Mouse (Mus musculus) right cerebral cortex, postnatal 10 days (tissue): Measurements from ENCODE around the gene Tmem97.

Source experiments
- DNase-seq, 2 experiments: peaks; one replicate each; pipeline ENCODE4 v3.0.0; 2021; ENCODE audit warnings: low spot score in 2 of 2

Gene Tmem97

DNA sequence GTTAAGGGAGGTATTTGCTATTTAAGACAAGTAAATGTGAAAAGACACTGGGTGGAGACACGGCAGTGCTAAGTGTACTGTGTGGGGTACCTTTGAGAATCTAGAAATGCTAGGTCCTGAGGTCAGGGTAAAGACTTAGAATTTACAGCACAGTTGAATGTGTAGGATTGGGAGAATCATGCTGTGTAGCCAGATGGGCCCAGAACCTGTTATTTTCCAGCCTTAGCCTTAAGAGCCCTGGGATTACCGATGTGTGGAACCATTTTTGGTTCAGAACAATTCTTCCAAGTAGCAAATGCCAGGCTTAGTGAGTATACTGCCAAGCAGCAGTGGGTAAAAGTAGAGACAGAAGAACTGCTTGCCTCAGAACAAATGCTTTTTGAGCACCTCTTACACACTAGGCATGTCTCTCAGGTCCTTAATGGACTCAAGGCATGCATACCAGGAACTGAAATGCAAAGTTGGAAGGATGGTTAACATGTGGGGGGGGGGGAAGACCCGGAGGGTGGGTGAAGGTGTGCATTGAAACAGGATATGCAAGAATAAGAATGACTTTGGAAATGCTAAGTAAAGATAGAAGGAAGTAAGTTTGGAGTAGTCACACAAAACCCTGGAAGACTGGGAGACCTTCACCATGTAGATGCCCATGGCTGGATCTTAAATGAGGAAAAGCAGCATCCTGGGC lies 37.3 kb downstream of the Tmem97 start:
- no peak for DNase-seq

DNA sequence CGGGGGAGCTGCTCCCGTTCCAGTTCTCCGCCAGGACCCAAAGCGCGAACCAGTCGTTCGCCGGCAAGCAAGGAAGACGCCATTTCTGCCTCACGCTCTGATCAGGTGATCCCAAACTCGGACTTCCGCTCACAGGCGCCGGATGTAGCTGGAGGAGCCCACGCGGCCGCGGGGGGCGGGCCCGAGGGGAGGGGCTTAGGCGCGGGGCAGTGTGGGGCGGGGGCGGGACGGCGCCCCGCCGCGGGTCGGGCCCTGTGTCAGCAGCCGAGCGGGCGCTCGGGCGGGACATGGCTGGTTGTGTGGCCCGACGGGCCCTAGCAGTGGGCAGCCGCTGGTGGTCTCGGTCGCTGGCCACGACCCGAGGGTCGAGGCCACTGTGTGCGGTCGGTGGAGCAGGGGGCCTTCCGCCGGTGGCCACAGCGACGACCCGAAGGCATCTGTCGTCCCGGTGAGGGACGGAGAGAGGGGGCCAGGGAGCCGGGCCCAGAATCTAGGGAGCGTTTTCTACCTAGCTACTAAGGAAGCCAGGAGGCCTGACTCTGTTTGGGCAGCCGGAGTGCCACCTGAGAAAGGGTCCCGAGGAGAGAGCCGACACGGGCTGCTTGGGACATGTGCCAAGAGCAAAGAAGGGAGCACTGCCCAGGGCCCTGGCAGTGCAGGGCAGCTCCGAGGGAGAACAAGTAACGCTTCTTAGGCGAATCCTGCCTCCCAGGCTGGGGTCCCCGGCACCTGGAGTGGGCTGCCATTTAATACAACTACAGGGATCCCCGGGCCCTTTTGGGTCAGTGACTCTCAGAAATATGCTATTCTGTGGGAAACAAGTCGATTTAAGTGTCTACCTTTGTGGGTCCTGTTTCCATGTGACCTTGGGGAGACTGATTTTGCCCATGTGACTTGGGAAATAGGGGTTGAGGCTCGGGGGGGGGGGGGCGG lies 38.3 kb downstream of the Tmem97 start, which contains the start of the genes Tmem199 and Poldip2:
Gene Tmem199 (minus strand): TSS at position 148 of the 933 bp plus-strand sequence.
Gene Poldip2 (plus strand): TSS at position 169 of the 933 bp plus-strand sequence.
- peak; percentile 94 to 95 for DNase-seq

DNA sequence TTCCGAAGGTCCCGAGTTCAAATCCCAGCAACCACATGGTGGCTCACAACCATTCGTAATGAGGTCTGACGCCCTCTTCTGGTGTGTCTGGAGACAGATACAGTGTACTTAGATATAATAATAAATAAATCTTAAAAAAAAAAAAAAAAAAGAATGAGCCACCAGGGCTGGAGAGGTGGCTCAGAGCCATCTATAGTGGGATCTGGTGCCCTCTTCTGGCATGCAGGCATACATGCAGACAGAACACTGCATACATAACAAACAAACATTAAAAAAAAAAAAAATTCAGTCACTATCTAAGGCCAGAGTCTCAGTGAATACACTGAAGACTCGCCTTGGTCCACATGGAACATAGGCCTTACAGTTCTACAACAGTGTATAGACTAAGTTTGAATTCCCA lies 41.4 kb downstream of the Tmem97 start:
- no peak for DNase-seq

DNA sequence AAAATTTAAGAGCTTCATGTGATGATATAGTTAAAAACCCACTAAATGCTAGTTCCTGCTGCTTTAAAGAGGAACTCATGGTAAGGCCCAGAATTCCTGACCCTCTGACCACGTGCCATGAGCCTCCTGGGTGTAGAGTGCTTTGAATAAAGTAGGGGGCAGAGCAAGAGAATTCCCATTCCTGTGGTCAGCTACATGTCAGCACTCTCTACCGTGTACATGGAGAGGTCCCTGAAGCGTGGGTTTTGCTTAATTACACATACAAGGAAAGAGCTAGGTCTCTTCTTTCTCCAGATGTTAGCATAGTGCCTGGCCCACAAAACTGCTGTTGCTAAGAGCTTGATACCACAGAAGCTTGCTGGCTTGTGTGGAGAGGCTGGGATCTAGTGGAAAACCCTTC lies 45.1 kb downstream of the Tmem97 start:
- no peak for DNase-seq

DNA sequence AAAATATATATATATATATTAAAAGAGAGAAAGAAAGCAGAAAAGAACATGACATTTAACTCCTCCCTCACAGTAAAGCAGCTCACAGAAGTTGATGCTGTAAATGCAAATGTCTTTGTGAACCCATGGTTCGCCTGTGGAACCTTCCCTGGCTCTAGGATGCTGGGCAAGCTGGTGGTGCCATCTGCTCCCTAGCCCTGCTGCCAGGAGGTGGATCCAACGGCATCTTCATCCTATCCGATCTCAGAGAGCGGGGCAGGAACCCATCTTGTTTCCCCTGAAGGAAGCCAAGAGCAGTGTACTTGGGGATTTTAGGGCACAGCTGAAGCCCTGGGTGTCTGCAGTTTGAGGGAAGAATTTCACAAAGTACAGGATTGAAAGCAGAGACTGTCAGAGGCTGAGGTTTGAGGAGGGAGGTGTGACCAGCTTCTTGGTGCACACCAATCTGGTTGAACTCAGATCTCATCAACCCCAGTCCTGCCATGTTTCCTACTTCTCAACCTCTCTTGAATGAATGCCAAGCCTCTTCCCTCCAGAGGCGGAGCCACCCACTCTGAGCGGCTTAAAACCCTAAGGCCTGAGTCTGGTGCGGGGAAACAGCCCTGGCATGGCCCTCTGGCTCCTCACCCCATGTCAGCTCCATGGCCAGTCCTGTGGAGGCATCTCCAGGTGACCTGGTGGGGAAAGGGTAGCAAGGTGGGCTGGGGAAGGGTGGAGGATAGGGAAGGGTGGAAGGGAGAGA lies 47.5 kb downstream of the Tmem97 start, which contains the start of gene Sebox:
Gene Sebox (plus strand): TSS at position 539 of the 742 bp plus-strand sequence.
- DNase-seq: no peak

DNA sequence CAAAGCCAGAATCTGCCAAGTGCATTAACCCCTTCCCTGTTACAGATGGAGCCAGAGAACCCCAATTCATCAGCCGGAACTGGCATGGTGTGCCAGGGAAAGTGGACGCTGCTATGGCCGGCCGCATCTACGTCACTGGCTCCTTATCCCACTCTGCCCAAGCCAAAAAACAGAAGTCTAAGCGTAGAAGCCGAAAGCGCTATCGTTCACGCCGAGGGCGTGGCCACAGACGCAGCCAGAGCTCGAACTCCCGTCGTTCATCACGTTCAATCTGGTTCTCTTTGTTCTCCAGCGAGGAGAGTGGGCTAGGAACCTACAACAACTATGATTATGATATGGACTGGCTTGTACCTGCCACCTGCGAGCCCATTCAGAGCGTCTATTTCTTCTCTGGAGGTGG lies 49.0 kb downstream of the Tmem97 start:
- no peak for DNase-seq

DNA sequence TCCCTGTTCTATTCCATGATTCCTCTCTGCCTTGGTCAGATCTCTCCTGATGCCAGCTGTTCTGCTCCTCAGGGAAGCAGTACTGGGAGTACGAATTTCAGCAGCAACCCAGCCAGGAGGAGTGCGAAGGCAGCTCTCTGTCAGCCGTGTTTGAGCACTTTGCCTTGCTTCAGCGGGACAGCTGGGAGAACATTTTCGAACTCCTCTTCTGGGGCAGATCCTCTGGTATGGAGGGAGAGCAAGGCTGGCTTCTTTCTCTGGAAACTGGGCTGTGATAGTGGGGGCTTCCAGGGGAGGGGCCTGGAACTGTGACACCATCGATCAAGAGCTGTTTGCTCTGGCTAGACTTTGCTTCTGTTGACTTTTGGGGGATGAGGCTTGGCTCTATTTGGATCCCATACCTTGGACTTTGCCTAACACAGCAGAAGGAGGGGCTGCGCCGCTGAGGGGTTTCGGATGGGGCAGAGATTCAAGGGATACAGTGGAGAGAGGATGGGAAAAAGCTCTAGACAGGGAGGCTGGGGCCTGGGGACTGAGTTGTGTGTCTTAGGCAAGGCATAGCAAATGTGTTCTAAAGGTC lies 49.9 kb downstream of the Tmem97 start:
- DNase-seq: no peak

DNA sequence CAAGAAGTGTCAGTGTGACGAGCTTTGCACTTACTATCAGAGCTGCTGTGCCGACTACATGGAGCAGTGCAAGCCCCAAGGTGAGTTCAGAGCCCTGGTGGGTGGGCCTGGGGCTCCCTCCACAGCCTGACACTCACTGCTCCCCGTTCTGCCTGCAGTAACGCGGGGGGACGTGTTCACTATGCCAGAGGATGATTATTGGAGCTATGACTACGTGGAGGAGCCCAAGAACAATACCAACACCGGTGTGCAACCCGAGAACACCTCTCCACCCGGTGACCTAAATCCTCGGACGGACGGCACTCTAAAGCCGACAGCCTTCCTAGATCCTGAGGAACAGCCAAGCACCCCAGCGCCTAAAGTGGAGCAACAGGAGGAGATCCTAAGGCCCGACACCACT lies 51.0 kb downstream of the Tmem97 start:
- no peak for DNase-seq

DNA sequence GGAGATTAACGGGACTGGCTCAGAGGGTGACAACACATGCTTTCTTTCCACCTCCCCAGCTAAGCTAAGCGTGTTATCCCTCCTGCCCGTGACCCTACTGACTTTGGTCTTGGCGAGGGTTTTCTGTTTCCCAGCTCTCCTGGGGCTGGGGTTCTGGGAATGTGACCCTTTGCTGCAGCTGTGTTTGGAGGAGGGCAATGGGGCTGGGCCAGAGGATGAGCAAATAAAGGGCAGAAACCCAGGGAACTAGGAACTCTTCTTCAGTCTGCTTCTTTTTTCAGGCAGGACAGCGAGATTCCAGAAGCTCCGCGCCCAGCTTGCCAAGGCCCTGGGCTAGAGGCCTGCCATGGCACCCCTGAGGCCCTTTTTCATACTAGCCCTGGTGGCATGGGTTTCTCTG lies 51.6 kb downstream of the Tmem97 start, which contains the start of gene Vtn:
Gene Vtn (plus strand): TSS at position 88 of the 400 bp plus-strand sequence.
- no peak for DNase-seq

DNA sequence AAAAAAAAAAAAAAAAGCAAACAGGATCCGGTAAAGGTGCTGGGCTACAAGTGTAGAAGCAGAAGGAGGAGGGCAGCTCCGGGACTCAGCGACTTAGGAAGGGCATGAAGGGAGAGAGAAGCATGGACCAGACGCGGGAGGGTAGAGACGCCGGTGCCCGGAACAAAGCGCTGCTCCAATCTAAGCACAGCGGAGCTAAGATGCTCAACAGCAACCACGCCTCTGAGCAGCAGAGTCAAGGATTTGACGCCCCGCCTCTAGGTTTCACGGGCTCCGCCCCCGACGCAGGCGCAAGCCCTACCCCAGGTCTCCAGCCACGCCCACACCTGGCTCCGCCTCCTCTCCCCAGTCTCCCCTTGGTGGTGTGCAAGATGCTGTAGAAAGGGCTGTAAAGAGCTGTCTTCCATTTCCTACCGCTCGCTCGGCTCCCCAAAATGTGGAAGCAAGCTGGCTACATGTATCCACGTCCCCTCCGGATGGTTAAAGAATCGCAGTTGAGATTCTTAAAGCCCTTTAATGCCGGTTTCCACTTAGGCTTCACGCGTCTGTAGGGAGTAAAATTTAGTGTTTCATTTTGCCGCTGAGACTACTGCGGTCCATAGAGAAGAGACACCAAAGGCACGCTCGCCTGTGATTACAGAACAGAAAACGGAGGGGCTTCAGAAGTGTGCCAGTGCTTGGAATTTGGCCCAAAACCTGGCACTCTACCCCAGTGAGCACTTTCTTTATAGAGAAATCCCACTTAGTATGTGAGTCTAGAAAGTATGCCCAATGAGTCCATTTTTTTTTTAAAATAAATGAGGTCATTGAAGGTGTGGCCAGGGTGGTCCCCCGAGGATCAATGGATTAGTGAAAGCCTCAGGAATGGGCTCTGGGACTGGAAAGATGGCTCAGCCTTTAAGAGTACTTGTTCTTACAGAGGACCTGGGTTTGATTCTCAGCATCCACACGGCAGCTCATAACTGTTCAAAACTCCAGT lies 52.7 kb downstream of the Tmem97 start, which contains the start of gene Sarm1:
Gene Sarm1 (minus strand): TSS at position 211 of the 979 bp plus-strand sequence.
- DNase-seq: peak; percentile 97

DNA sequence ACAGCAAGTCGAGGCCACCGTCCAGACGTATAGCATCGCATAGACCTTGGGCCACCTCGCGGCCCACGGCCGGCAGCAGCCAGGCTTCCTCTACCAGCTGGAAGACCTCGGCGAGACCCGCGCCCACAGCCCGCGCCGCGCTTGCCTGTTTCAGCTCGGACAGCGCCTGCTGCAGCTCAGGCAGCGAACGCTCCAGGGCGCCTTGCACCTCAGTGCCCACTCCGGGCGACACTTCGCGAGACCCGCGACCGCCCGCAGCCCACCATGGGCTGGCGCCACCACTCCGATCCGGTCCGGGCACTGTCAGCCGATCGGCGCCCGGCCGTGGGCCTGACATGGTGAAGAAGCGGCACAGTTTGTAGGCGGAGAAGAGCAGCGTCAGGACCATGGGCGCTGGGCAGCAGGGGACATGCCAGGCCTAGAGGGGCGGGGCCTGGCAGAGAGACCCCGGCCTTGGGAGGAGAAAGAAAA lies 53.5 kb downstream of the Tmem97 start:
- DNase-seq: peak; percentile 65 to 73

DNA sequence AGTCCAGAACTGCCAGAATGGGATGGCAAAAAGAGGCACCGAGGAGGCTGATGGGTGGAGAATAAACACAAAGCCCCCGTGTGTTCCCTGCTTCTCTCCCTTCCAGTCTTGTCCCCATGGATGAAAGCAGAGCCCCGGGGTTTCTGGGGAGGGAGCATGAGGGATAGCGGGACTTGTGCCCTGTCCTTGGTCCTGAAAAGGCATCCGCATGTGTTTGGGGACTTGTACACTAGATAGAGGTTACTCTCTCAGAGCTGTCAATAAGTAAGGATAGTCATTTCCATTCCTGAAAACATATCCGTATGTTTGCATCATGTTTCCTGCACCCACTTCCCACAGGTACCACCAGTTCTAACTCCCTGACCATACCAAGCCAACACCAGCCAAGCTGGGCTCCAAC lies 54.7 kb downstream of the Tmem97 start:
- DNase-seq: no peak
